Mouse (Mus musculus) heart, embryonic 12.5 days (tissue): ENCODE results near the gene Sez6l. TPM values are rescaled to one million over a fixed set of nuclear protein-coding genes. Genes with fewer than 3 reads are reported as not detected.
A peak's percentile ranks its signal among the peaks of the same experiment; 100 is the strongest.

Experiments
- ATAC-seq: fragments of 200-750 bp; cut with Nextera tagmentation; 2 replicates; pipeline ENCODE4 v1.8.0; 2017; ENCODE audit warnings: moderate TSS enrichment, moderate library complexity; ENCODE audit not compliant: insufficient number of reproducible peaks, low FRiP score
- H3K27ac ChIP-seq: fragments of 300-500 bp; sonication (generic); 2 replicates; pipeline ENCODE4 v1.5.1; 2016; ENCODE audit warnings: mild to moderate bottlenecking, moderate library complexity; ENCODE audit not compliant: poor library complexity, severe bottlenecking
- H3K27me3 ChIP-seq: fragments of 300-500 bp; sonication (generic); replicated peaks from 2 replicates; pipeline ENCODE4 v1.6.1; 2016; ENCODE audit warnings: mild to moderate bottlenecking, moderate library complexity
- H3K36me3 ChIP-seq: fragments of 300-500 bp; sonication (generic); 2 replicates; pipeline ENCODE4 v1.6.1; 2016; ENCODE audit warnings: mild to moderate bottlenecking, moderate library complexity
- H3K4me1 ChIP-seq: fragments of 300-500 bp; sonication (generic); replicated peaks from 2 replicates; pipeline ENCODE4 v1.6.1; 2016; ENCODE audit warnings: mild to moderate bottlenecking
- H3K4me2 ChIP-seq: fragments of 300-500 bp; sonication (generic); 2 replicates; pipeline ENCODE4 v1.6.1; 2016; ENCODE audit warnings: mild to moderate bottlenecking, moderate library complexity
- H3K4me3 ChIP-seq: fragments of 300-500 bp; sonication (generic); 2 replicates; pipeline ENCODE4 v1.5.1; 2016; ENCODE audit warnings: mild to moderate bottlenecking
- H3K9ac ChIP-seq: fragments of 300-500 bp; sonication (generic); 2 replicates; pipeline ENCODE4 v1.6.1; 2016; ENCODE audit warnings: mild to moderate bottlenecking, moderate library complexity
- H3K9me3 ChIP-seq: fragments of 300-500 bp; sonication (generic); replicated peaks from 2 replicates; pipeline ENCODE4 v1.6.1; 2016; ENCODE audit warnings: mild to moderate bottlenecking, moderate library complexity
- WGBS: fragments of 180-500 bp; shearing (Covaris S2); methylation state at CpG from one replicate; pipeline ENCODE4 v1.1.7; 2016; 5-methylcytosine and 5-hydroxymethylcytosine counted together
- polyA plus RNA-seq: library from polyadenylated mRNA; unstranded; fragments of >200 nt; fragmentation: Nextera tagmentation; extraction: Ambion mirVana; gene quantifications from 2 replicates; pipeline ENCODE4 v1.2.1, GENCODE M21; 2016

Sez6l gene
- polyA plus RNA-seq, 1 experiment from 2014 or later = 0.31 TPM

DNA sequence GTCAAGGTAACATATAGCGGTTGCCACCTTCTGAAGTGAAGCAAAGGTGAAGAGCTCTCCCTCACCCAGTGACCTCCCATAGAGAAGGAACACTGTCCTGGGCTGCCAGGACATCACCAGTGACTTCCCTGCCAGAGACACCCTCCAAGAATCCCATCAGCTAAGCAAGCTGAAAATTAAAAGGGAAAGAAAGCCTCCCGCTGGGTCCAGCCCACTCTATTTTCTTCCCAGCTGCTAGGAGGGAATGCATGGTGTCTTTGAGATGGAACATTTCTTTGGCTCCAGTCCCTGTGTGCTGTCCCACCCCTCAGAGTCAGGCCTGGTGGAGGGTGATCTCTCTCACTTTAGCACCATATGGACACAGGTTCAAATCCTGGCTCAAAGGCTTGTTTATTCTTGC is 58.2 kb downstream of the Sez6l start:
- H3K9me3 ChIP-seq = peaks cover 6% of the 10 kb centered on the region; the same call in 1 of the 2 replicates
- 70% methylated on average over 2 of the region's 2 CpGs for WGBS
- H3K27me3 ChIP-seq = peaks cover 36% of the 10 kb centered on the region; the same call in 1 of the 2 replicates
- ATAC-seq = no peak
- peaks cover 17% of the 10 kb centered on the region for H3K4me1 ChIP-seq
- H3K27ac ChIP-seq = no peak overlapping the region
- no peaks in the 10 kb centered on the region for H3K36me3 ChIP-seq
- H3K4me2 ChIP-seq = no peak overlapping the region
- no peak overlapping the region for H3K9ac ChIP-seq
- no peak overlapping the region for H3K4me3 ChIP-seq

- Histone ChIP-seq H3K9me3 (peaks cover 6% of the 10 kb centered on the region; the same call in 1 of the 2 replicates), H3K4me3 (no peak overlapping the region), H3K4me2 (no peak overlapping the region), H3K27ac (no peak overlapping the region), H3K9ac (no peak overlapping the region), H3K4me1 (peaks cover 21% of the 10 kb centered on the region), H3K27me3 (peaks cover 40% of the 10 kb centered on the region; the same call in 1 of the 2 replicates), H3K36me3 (no peaks in the 10 kb centered on the region)
- 84% methylated on average over 9 of the region's 9 CpGs for WGBS
- no peak for ATAC-seq
Observed at GRCm38 (mm10) chr5:112517454-112517853, 59.5 kb downstream of the Sez6l start.

GRCm38 (mm10) chr5:112516527-112516926 is 60.5 kb downstream of the Sez6l start:
- H3K9me3 ChIP-seq = peaks cover 6% of the 10 kb centered on the region; the same call in 1 of the 2 replicates
- H3K27me3 ChIP-seq = peaks cover 41% of the 10 kb centered on the region
- no peak for ATAC-seq
- H3K4me1 ChIP-seq = peaks cover 13% of the 10 kb centered on the region
- no peak overlapping the region for H3K27ac ChIP-seq
- H3K9ac ChIP-seq = no peak overlapping the region
- H3K4me3 ChIP-seq = no peak overlapping the region
- whole genome bisulfite sequencing = 94% methylated on average over 3 of the region's 3 CpGs
- H3K4me2 ChIP-seq = no peak overlapping the region
- H3K36me3 ChIP-seq = no peaks in the 10 kb centered on the region

GRCm38 (mm10) chr5:112510351-112510750 is 66.6 kb downstream of the Sez6l start:
- H3K27ac ChIP-seq = no peak overlapping the region
- H3K4me2 ChIP-seq = no peak overlapping the region
- 62% methylated on average over 8 of the region's 8 CpGs for WGBS
- H3K4me1 ChIP-seq = peaks cover 4% of the 10 kb centered on the region; the same call in 1 of the 2 replicates
- H3K27me3 ChIP-seq = peaks cover 42% of the 10 kb centered on the region
- ATAC-seq = no peak
- no peaks in the 10 kb centered on the region for H3K36me3 ChIP-seq
- no peak overlapping the region for H3K9ac ChIP-seq
- H3K9me3 ChIP-seq = peaks cover 10% of the 10 kb centered on the region
- no peak overlapping the region for H3K4me3 ChIP-seq

- 66% methylated on average over 5 of the region's 5 CpGs for WGBS
- H3K9me3 ChIP-seq = peaks cover 10% of the 10 kb centered on the region
- H3K27ac ChIP-seq = no peak overlapping the region
- no peak for ATAC-seq
- no peak overlapping the region for H3K4me3 ChIP-seq
- no peak overlapping the region for H3K4me2 ChIP-seq
- H3K27me3 ChIP-seq = peaks cover 40% of the 10 kb centered on the region
- no peaks in the 10 kb centered on the region for H3K36me3 ChIP-seq
- peaks cover 4% of the 10 kb centered on the region; the same call in 1 of the 2 replicates for H3K4me1 ChIP-seq
- H3K9ac ChIP-seq = no peak overlapping the region
Observed at GRCm38 (mm10) chr5:112509916-112510315, 67.1 kb downstream of the Sez6l start.

DNA sequence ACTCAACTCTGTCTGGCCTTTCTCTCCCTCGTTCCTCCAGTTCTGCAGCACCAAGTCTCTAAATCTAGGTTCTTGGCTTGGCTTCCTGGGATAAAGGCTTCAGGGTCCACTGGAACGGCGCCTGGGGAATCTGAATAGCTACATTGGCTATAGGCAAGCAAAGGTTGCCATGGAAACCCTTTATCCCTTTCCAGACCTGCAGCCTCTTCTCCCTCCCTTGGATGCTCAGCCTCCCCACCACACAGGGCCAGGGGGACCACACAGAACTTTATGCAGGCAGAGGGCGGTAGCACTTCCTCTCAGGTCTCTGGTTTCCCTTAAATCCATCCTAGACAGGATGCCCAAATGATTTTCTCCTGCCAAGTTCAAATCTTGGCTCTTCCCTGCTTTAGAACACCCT is 71.4 kb downstream of the Sez6l start:
- Histone ChIP-seq H3K4me3 (no peak overlapping the region), H3K36me3 (no peaks in the 10 kb centered on the region), H3K9ac (no peak overlapping the region), H3K9me3 (peaks cover 10% of the 10 kb centered on the region), H3K27ac (no peak overlapping the region), H3K4me2 (no peak overlapping the region), H3K27me3 (peaks cover 26% of the 10 kb centered on the region), H3K4me1 (no peaks in the 10 kb centered on the region)
- no peak for ATAC-seq
- 70% methylated on average over 4 of the region's 4 CpGs for WGBS

GRCm38 (mm10) chr5:112501384-112501783 is 75.6 kb downstream of the Sez6l start:
- no peak overlapping the region for H3K27ac ChIP-seq
- H3K27me3 ChIP-seq = peaks cover 27% of the 10 kb centered on the region
- 62% methylated on average over 2 of the region's 2 CpGs for WGBS
- peaks cover 9% of the 10 kb centered on the region for H3K9me3 ChIP-seq
- no peak for ATAC-seq
- peaks cover 17% of the 10 kb centered on the region for H3K4me1 ChIP-seq
- H3K36me3 ChIP-seq = no peaks in the 10 kb centered on the region
- H3K9ac ChIP-seq = no peak overlapping the region
- no peak overlapping the region for H3K4me2 ChIP-seq
- no peak overlapping the region for H3K4me3 ChIP-seq

- no peak overlapping the region for H3K4me3 ChIP-seq
- no peak for ATAC-seq
- H3K9me3 ChIP-seq = no peaks in the 10 kb centered on the region
- peaks cover 17% of the 10 kb centered on the region for H3K4me1 ChIP-seq
- no peaks in the 10 kb centered on the region for H3K36me3 ChIP-seq
- 69% methylated on average over 8 of the region's 8 CpGs for WGBS
- peaks cover 35% of the 10 kb centered on the region for H3K27me3 ChIP-seq
- H3K9ac ChIP-seq = no peak overlapping the region
- no peak overlapping the region for H3K27ac ChIP-seq
- H3K4me2 ChIP-seq = no peak overlapping the region
Observed at GRCm38 (mm10) chr5:112499918-112500682, 76.9 kb downstream of the Sez6l start.

- no peak overlapping the region for H3K9ac ChIP-seq
- 38% methylated on average over 13 of the region's 13 CpGs for WGBS
- peaks cover 17% of the 10 kb centered on the region for H3K4me1 ChIP-seq
- H3K4me3 ChIP-seq = no peak overlapping the region
- H3K4me2 ChIP-seq = peak overlapping the region; percentile 10; the same call in 1 of the 2 replicates
- H3K27me3 ChIP-seq = peaks cover 41% of the 10 kb centered on the region
- H3K9me3 ChIP-seq = no peaks in the 10 kb centered on the region
- no peak for ATAC-seq
- H3K36me3 ChIP-seq = no peaks in the 10 kb centered on the region
- no peak overlapping the region for H3K27ac ChIP-seq
Observed at GRCm38 (mm10) chr5:112498921-112499917, 77.8 kb downstream of the Sez6l start.

- Histone ChIP-seq H3K36me3 (no peaks in the 10 kb centered on the region), H3K4me2 (no peak overlapping the region), H3K9me3 (no peaks in the 10 kb centered on the region), H3K4me1 (peaks cover 22% of the 10 kb centered on the region), H3K27me3 (peaks cover 45% of the 10 kb centered on the region), H3K9ac (no peak overlapping the region), H3K27ac (no peak overlapping the region), H3K4me3 (no peak overlapping the region)
- ATAC-seq = no peak
- WGBS = 51% methylated on average over 7 of the region's 7 CpGs
Observed at GRCm38 (mm10) chr5:112496753-112497369, 80.1 kb downstream of the Sez6l start.
